Mouse (Mus musculus) G1E (cell line): ENCODE data around the gene Syne3.

Experiments used
- CTCF ChIP-seq: IDR thresholded peaks from 2 replicates; pipeline ENCODE4 v1.5.1; 2012; ENCODE audit warnings: low read depth, low read length, inconsistent platforms, mixed read lengths
- TAL1 ChIP-seq: conservative IDR thresholded peaks from 2 replicates; pipeline ENCODE4 v1.6.1; 2012; ENCODE audit warnings: low read depth, low read length, inconsistent platforms, mixed read lengths

- no peak for TF ChIP-seq CTCF
- no peak for TF ChIP-seq TAL1
These were observed 14.2 kb downstream of the Syne3 start for GRCm38 (mm10) chr12:104995259-104995876.
